Mouse (Mus musculus): Measurements from ENCODE around the gene Nfkbib. TPM values are rescaled to one million over a fixed set of nuclear protein-coding genes. Genes with fewer than 3 reads are reported as not detected.
A peak's percentile ranks its signal among the peaks of the same experiment; 100 is the strongest.

Gene Nfkbib
- polyA plus RNA-seq, 1 experiment from 2014 or later, result 42.2 TPM

- Histone ChIP-seq H3K4me1 (replicated peaks; ENCODE audit: insufficient read depth, low read length) (peaks cover 31% of the 10 kb centered on the region), H3K27ac (peak overlapping the region; percentile 88), H3K9me3 (replicated peaks; ENCODE audit: low read length) (no peaks in the 10 kb centered on the region), H3K27me3 (ENCODE audit: insufficient read depth, low read length) (no peaks in the 10 kb centered on the region), H3K4me2 (ENCODE audit: low read length) (peak overlapping the region; percentile 35), H3K4me3 (replicated peaks; ENCODE audit: low read depth, low read length) (no peak overlapping the region), H3K9ac (ENCODE audit: low read depth, low read length) (no peak overlapping the region), H3K36me3 (ENCODE audit: insufficient read depth, low read length) (no peaks in the 10 kb centered on the region)
- ATAC-seq (replicated peaks; ENCODE audit: low FRiP score, low read depth) (peak; percentile 61), DNase-seq (ENCODE audit: low spot score) (peak; percentile 90)
- peak; percentile 39; the same call in 1 of the 2 replicates for TF ChIP-seq CTCF (IDR thresholded peaks at IDR 0.05; ENCODE audit: low read depth)
- 9% methylated on average over 10 of the region's 10 CpGs for WGBS
These were observed 34.8 kb upstream of the Nfkbib start for GRCm38 (mm10) chr7:28801901-28802670.

- Histone ChIP-seq H3K4me2 (ENCODE audit: low read length) (peak overlapping the region; percentile 35; the same call in 1 of the 2 replicates), H3K27ac (peak overlapping the region; percentile 88), H3K9me3 (replicated peaks; ENCODE audit: low read length) (no peaks in the 10 kb centered on the region), H3K27me3 (ENCODE audit: insufficient read depth, low read length) (no peaks in the 10 kb centered on the region), H3K4me3 (replicated peaks; ENCODE audit: low read depth, low read length) (no peak overlapping the region), H3K4me1 (replicated peaks; ENCODE audit: insufficient read depth, low read length) (peaks cover 37% of the 10 kb centered on the region), H3K9ac (ENCODE audit: low read depth, low read length) (no peak overlapping the region), H3K36me3 (ENCODE audit: insufficient read depth, low read length) (no peaks in the 10 kb centered on the region)
- ATAC-seq (replicated peaks; ENCODE audit: low FRiP score, low read depth) (no peak), DNase-seq (ENCODE audit: low spot score) (peak; percentile 73)
- WGBS, result 48% methylated on average over 3 of the region's 3 CpGs
- TF ChIP-seq CTCF (IDR thresholded peaks at IDR 0.05; ENCODE audit: low read depth), result no peak
These were observed 34.1 kb upstream of the Nfkbib start for GRCm38 (mm10) chr7:28801451-28801850.

GRCm38 (mm10) chr7:28799994-28800393, 32.7 kb upstream of the Nfkbib start:
- H3K27ac ChIP-seq, result no peak overlapping the region
- no peaks in the 10 kb centered on the region for H3K27me3 ChIP-seq (ENCODE audit: insufficient read depth, low read length)
- no peak for TF ChIP-seq CTCF (IDR thresholded peaks at IDR 0.05; ENCODE audit: low read depth)
- no peak for ATAC-seq (replicated peaks; ENCODE audit: low FRiP score, low read depth)
- H3K4me1 ChIP-seq (replicated peaks; ENCODE audit: insufficient read depth, low read length), result peaks cover 40% of the 10 kb centered on the region
- no peak for DNase-seq (ENCODE audit: low spot score)
- 93% methylated on average over 9 of the region's 9 CpGs for WGBS
- H3K9ac ChIP-seq (ENCODE audit: low read depth, low read length), result no peak overlapping the region
- no peak overlapping the region for H3K4me2 ChIP-seq (ENCODE audit: low read length)
- H3K4me3 ChIP-seq (replicated peaks; ENCODE audit: low read depth, low read length), result no peak overlapping the region
- no peaks in the 10 kb centered on the region for H3K36me3 ChIP-seq (ENCODE audit: insufficient read depth, low read length)
- no peaks in the 10 kb centered on the region for H3K9me3 ChIP-seq (replicated peaks; ENCODE audit: low read length)

DNA sequence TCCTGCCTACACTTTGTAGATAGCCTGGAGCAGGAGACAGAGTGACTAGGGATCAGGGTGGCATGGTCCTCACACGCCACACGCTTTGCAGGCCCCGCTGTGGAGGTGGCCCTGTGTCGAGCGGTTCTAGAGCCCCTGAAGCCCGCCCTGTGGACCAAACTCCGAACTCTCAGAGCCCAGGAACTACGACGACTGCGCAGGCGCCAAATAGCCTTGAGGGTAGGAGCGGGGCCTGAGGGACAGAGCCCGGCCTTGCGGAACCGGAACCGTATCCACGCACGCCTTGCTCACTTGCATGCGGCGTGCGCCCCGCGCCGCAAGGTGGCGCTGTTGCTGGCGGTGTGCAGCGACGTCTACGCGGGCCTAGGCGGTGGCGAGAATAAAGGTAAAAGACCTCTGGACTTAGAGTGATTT, 29.3 kb upstream of the Nfkbib start:
- H3K27me3 ChIP-seq (ENCODE audit: insufficient read depth, low read length), result no peaks in the 10 kb centered on the region
- H3K4me3 ChIP-seq (replicated peaks; ENCODE audit: low read depth, low read length), result 0 out of 2 replicates have a peak overlapping the region, but pooled peaks have one; percentile 4
- H3K4me1 ChIP-seq (replicated peaks; ENCODE audit: insufficient read depth, low read length), result peaks cover 13% of the 10 kb centered on the region
- 16% methylated on average over 32 of the region's 32 CpGs for WGBS
- no peaks in the 10 kb centered on the region for H3K36me3 ChIP-seq (ENCODE audit: insufficient read depth, low read length)
- H3K9ac ChIP-seq (ENCODE audit: low read depth, low read length), result peak overlapping the region; percentile 51
- H3K27ac ChIP-seq, result peak overlapping the region; percentile 71; the same call in 1 of the 2 replicates
- ATAC-seq (replicated peaks; ENCODE audit: low FRiP score, low read depth) (peak; percentile 69), DNase-seq (ENCODE audit: low spot score) (peak; percentile 86)
- H3K9me3 ChIP-seq (replicated peaks; ENCODE audit: low read length), result no peaks in the 10 kb centered on the region
- TF ChIP-seq CTCF (IDR thresholded peaks at IDR 0.05; ENCODE audit: low read depth), result peak; percentile 98
- peak overlapping the region; percentile 44 for H3K4me2 ChIP-seq (ENCODE audit: low read length)

- H3K4me1 ChIP-seq (replicated peaks; ENCODE audit: insufficient read depth, low read length), result 0 out of 2 replicates have a peak, but pooled peaks cover 8% of the 10 kb centered on the region
- H3K36me3 ChIP-seq (ENCODE audit: insufficient read depth, low read length), result no peaks in the 10 kb centered on the region
- 71% methylated on average over 15 of the region's 15 CpGs for WGBS
- peak overlapping the region; percentile 71 for H3K27ac ChIP-seq
- ATAC-seq (replicated peaks; ENCODE audit: low FRiP score, low read depth) (no peak), DNase-seq (ENCODE audit: low spot score) (no peak)
- H3K4me2 ChIP-seq (ENCODE audit: low read length), result peak overlapping the region; percentile 44; the same call in 1 of the 2 replicates
- TF ChIP-seq CTCF (IDR thresholded peaks at IDR 0.05; ENCODE audit: low read depth), result no peak
- no peaks in the 10 kb centered on the region for H3K27me3 ChIP-seq (ENCODE audit: insufficient read depth, low read length)
- H3K9ac ChIP-seq (ENCODE audit: low read depth, low read length), result no peak overlapping the region
- no peaks in the 10 kb centered on the region for H3K9me3 ChIP-seq (replicated peaks; ENCODE audit: low read length)
- H3K4me3 ChIP-seq (replicated peaks; ENCODE audit: low read depth, low read length), result no peak overlapping the region
These were observed 28.5 kb upstream of the Nfkbib start for GRCm38 (mm10) chr7:28795832-28796231.

DNA sequence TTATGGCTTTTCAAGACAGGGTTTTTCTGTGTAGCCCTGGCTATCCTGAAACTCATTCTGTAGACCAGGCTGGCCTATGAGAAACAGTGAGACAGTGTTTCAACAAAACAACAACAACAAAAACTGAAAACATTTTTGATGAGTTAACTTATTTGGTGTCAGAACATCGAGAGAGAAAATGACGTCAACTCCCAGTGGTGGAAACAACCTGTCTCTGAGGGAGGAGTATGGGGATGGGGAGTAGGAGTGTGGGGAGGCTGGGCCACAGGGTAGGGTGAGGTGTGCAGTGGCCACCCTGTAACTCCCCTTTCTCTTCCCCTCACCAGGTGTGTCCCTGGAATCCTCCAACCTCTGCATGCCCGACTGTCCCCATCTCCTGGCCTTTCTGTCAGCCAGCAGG, 27.2 kb upstream of the Nfkbib start:
- WGBS, result 72% methylated on average over 3 of the region's 3 CpGs
- no peak overlapping the region for H3K9ac ChIP-seq (ENCODE audit: low read depth, low read length)
- no peak for TF ChIP-seq CTCF (IDR thresholded peaks at IDR 0.05; ENCODE audit: low read depth)

More for the DNA sequence above, 27.2 kb upstream of the Nfkbib start:
- H3K9me3 ChIP-seq (replicated peaks; ENCODE audit: low read length), result no peaks in the 10 kb centered on the region
- ATAC-seq (replicated peaks; ENCODE audit: low FRiP score, low read depth) (no peak), DNase-seq (ENCODE audit: low spot score) (no peak)
- H3K27ac ChIP-seq, result no peak overlapping the region
- H3K4me3 ChIP-seq (replicated peaks; ENCODE audit: low read depth, low read length), result no peak overlapping the region
- H3K36me3 ChIP-seq (ENCODE audit: insufficient read depth, low read length), result no peaks in the 10 kb centered on the region
- H3K4me1 ChIP-seq (replicated peaks; ENCODE audit: insufficient read depth, low read length), result 0 out of 2 replicates have a peak, but pooled peaks cover 8% of the 10 kb centered on the region
- H3K4me2 ChIP-seq (ENCODE audit: low read length), result no peak overlapping the region
- H3K27me3 ChIP-seq (ENCODE audit: insufficient read depth, low read length), result no peaks in the 10 kb centered on the region
